7 mouse cellular contexts compared by ENCODE assay signal in the genomic region with DNA sequence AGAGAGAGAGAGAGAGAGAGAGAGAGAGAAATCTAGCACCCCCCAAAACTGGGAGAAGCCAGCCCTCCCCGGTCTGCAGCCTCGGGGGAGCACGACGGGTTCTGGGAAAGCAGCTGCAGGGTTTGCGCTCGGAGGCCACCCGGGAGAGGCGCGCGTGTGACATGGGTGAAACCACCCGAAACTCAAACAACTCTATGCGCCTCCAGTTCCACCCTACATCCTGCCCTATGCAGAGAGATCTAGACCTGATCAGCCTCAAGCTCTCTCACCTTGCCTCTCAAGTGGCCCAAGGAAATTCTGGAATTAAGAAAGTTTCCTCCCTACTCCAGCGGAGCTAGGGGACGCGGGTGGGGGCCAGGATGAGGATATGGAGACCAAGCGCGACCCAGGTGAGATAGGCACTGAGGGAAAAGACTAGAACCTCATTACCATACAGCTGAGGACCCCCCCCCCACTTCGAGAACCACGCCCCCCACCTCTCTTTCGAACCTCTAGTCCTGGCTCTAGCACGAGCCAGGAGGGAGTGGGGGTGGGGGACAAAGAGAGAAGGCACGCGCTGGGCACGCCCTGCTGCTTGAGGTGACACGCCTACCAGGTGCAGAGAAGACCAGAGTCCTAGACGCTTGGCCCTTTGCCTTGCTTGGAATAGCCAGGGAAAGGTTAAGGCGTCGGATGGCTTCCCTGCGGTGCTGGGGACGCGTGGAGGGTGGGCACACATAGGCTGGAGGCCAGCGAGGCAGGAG. TPM values are rescaled to one million over a fixed set of nuclear protein-coding genes. Genes with fewer than 3 reads are reported as not detected.
A peak's percentile ranks its signal among the peaks of the same experiment; 100 is the strongest.
DNase-seq lines count a peak whose midpoint lies in the region; ATAC-seq and TF ChIP-seq lines count a peak whose summit lies in the region.

No protein-coding gene starts in this region.

- no peak for TF ChIP-seq CTCF in ES-Bruce4 (IDR thresholded peaks at IDR 0.05; ENCODE audit: low read depth, low read length)

- WGBS in hindbrain, embryonic 16.5 days: under 1% methylated on average over 28 of the region's 32 CpGs
- WGBS in liver, embryonic 11.5 days: 2% methylated on average over 32 of the region's 32 CpGs

- TF ChIP-seq EP300 in ES-Bruce4 (IDR thresholded peaks at IDR 0.05; ENCODE audit: insufficient read depth, low read depth, low read length): peak; percentile 57; the same call in 1 of the 2 replicates

- H3K4me1 ChIP-seq in ES-Bruce4 (ENCODE audit: control insufficient read depth, insufficient read depth, low read length): peaks cover 1% of the 10 kb centered on the region
- H3K4me1 ChIP-seq in hindbrain, embryonic 16.5 days (ENCODE audit: control insufficient read depth, insufficient read depth, low read depth, low read length): peaks cover 52% of the 10 kb centered on the region
- H3K4me1 ChIP-seq in liver, embryonic 11.5 days (replicated peaks; ENCODE audit: control insufficient read depth, insufficient read depth, low read length): peaks cover 66% of the 10 kb centered on the region

- peak overlapping the region; percentile 82 for H3K4me2 ChIP-seq in hindbrain, embryonic 16.5 days (ENCODE audit: low read length)
- peak overlapping the region; percentile 88 for H3K4me2 ChIP-seq in liver, embryonic 11.5 days

- no peak for TF ChIP-seq POLR2A in ES-Bruce4 (IDR thresholded peaks at IDR 0.05; ENCODE audit: insufficient read depth, low read length)

- no peaks in the 10 kb centered on the region for H3K36me3 ChIP-seq in ES-Bruce4 (ENCODE audit: control insufficient read depth, insufficient read depth, low read length, poor library complexity, severe bottlenecking)
- H3K36me3 ChIP-seq in hindbrain, embryonic 16.5 days (ENCODE audit: control insufficient read depth, insufficient read depth, low read length): no peaks in the 10 kb centered on the region
- H3K36me3 ChIP-seq in liver, embryonic 11.5 days (ENCODE audit: control insufficient read depth, insufficient read depth, low read length): no peaks in the 10 kb centered on the region

- no peak for ATAC-seq in hindbrain, embryonic 16.5 days
- 0 out of 2 replicates have a peak, but pooled peaks have one; percentile 22 for ATAC-seq in liver, embryonic 11.5 days (replicated peaks; ENCODE audit: low FRiP score)

- peaks cover 15% of the 10 kb centered on the region for H3K27me3 ChIP-seq in ES-Bruce4 (ENCODE audit: control insufficient read depth, insufficient read depth, low read length, poor library complexity, severe bottlenecking)
- H3K27me3 ChIP-seq in hindbrain, embryonic 16.5 days (replicated peaks; ENCODE audit: control insufficient read depth, insufficient read depth, low read length): peaks cover 50% of the 10 kb centered on the region
- peaks cover 89% of the 10 kb centered on the region for H3K27me3 ChIP-seq in liver, embryonic 11.5 days (replicated peaks; ENCODE audit: control insufficient read depth, insufficient read depth, low read length)

- no peak overlapping the region for H3K27ac ChIP-seq in ES-Bruce4 (ENCODE audit: insufficient read depth, low read length)
- H3K27ac ChIP-seq in hindbrain, embryonic 16.5 days (ENCODE audit: low read depth, low read length): no peak overlapping the region
- no peak overlapping the region for H3K27ac ChIP-seq in liver, embryonic 11.5 days (ENCODE audit: low read depth, low read length)

- no peak overlapping the region for H3K9ac ChIP-seq in ES-Bruce4 (ENCODE audit: low read depth, poor library complexity, severe bottlenecking)
- H3K9ac ChIP-seq in hindbrain, embryonic 16.5 days (ENCODE audit: low read depth, low read length): no peak overlapping the region
- no peak overlapping the region for H3K9ac ChIP-seq in liver, embryonic 11.5 days (ENCODE audit: low read depth, low read length)

- peak; percentile 82 for DNase-seq in ZHBTc4 (ENCODE audit: low read depth, low spot score)
- peak; percentile 59 for DNase-seq in liver, embryonic 11.5 days (ENCODE audit: low spot score)
- peak; percentile 61 for DNase-seq in retina, postnatal 1 day
- no peak for DNase-seq in frontal cortex, postnatal 14 days (ENCODE audit: low spot score in 2 of 2)
- no peak for DNase-seq in testis, postnatal 14 days (ENCODE audit: low spot score)

- H3K4me3 ChIP-seq in ES-Bruce4 (ENCODE audit: low read depth, low read length): peak overlapping the region; percentile 38
- peak overlapping the region; percentile 52 for H3K4me3 ChIP-seq in hindbrain, embryonic 16.5 days (ENCODE audit: low read length)
- peak overlapping the region; percentile 59 for H3K4me3 ChIP-seq in liver, embryonic 11.5 days (ENCODE audit: low read depth, low read length)

- H3K9me3 ChIP-seq in ES-Bruce4 (replicated peaks; ENCODE audit: control insufficient read depth, insufficient read depth, low read length, poor library complexity, severe bottlenecking): no peaks in the 10 kb centered on the region
- no peaks in the 10 kb centered on the region for H3K9me3 ChIP-seq in hindbrain, embryonic 16.5 days (ENCODE audit: control insufficient read depth, low read length)
- H3K9me3 ChIP-seq in liver, embryonic 11.5 days (ENCODE audit: control insufficient read depth, low read length): no peaks in the 10 kb centered on the region

RNA-seq across cellular contexts. Expression of a gene that starts 0.8 kb away (rescaled TPM):
- polyA plus RNA-seq in ES-Bruce4 (2011; ENCODE audit: insufficient read depth, insufficient read length, low read depth, missing spikeins): 0.18 TPM in 1 of 2 replicates, not detected in the other
- 5.3 and 6.0 TPM in 2 replicates for polyA plus RNA-seq in hindbrain, embryonic 16.5 days (2015; fragmentation: Nextera tagmentation; extraction: Ambion mirVana)
- 5.3 and 5.9 TPM in 2 replicates for polyA plus RNA-seq in liver, embryonic 11.5 days (2014; fragmentation: Nextera tagmentation; extraction: Ambion mirVana)

RNA-seq across cellular contexts. Expression of a gene that starts 26.3 kb away (rescaled TPM):
- polyA plus RNA-seq in ES-Bruce4 (2011; ENCODE audit: insufficient read depth, insufficient read length, low read depth, missing spikeins): 3.6 and 3.8 TPM in 2 replicates
- polyA plus RNA-seq in hindbrain, embryonic 16.5 days (2015; fragmentation: Nextera tagmentation; extraction: Ambion mirVana): 12.3 and 14.9 TPM in 2 replicates
- 2.9 and 3.2 TPM in 2 replicates for polyA plus RNA-seq in liver, embryonic 11.5 days (2014; fragmentation: Nextera tagmentation; extraction: Ambion mirVana)

RNA-seq across cellular contexts. Expression of a gene that starts 36.2 kb away (rescaled TPM):
- 11.7 and 12.8 TPM in 2 replicates for polyA plus RNA-seq in ES-Bruce4 (2011; ENCODE audit: insufficient read depth, insufficient read length, low read depth, missing spikeins)
- polyA plus RNA-seq in hindbrain, embryonic 16.5 days (2015; fragmentation: Nextera tagmentation; extraction: Ambion mirVana): 28.2 and 30.4 TPM in 2 replicates
- 13.4 and 14.0 TPM in 2 replicates for polyA plus RNA-seq in liver, embryonic 11.5 days (2014; fragmentation: Nextera tagmentation; extraction: Ambion mirVana)

RNA-seq across cellular contexts. Expression of a gene that starts 53.7 kb away (rescaled TPM):
- polyA plus RNA-seq in ES-Bruce4 (2011; ENCODE audit: insufficient read depth, insufficient read length, low read depth, missing spikeins): 0.36 and 0.78 TPM in 2 replicates
- 48.2 and 56.9 TPM in 2 replicates for polyA plus RNA-seq in hindbrain, embryonic 16.5 days (2015; fragmentation: Nextera tagmentation; extraction: Ambion mirVana)
- polyA plus RNA-seq in liver, embryonic 11.5 days (2014; fragmentation: Nextera tagmentation; extraction: Ambion mirVana): 0.38 TPM in 1 of 2 replicates, not detected in the other

Comparison
In these comparisons a context has a peak if more than half of its experiments do, and no peak if none do; other contexts are left out.
1. DNase-seq: peak in ZHBTc4 (single experiment), liver, embryonic 11.5 days (single experiment) and retina, postnatal 1 day (single experiment); none in frontal cortex, postnatal 14 days (0 of 2) and testis, postnatal 14 days (single experiment).
2. Peak in every context shown above with its lines, with median percentiles within 50 percentile points of each other: H3K4me3 ChIP-seq.